Mouse (Mus musculus) liver, adult (tissue): ENCODE results near the gene Bax.

ENCODE experiments used
- GATA4 ChIP-seq: IDR thresholded peaks from 2 replicates; pipeline ENCODE4 v1.6.1; 2014; ENCODE audit warnings: mild to moderate bottlenecking, low read length; ENCODE audit not compliant: insufficient replicate concordance

Bax gene

DNA sequence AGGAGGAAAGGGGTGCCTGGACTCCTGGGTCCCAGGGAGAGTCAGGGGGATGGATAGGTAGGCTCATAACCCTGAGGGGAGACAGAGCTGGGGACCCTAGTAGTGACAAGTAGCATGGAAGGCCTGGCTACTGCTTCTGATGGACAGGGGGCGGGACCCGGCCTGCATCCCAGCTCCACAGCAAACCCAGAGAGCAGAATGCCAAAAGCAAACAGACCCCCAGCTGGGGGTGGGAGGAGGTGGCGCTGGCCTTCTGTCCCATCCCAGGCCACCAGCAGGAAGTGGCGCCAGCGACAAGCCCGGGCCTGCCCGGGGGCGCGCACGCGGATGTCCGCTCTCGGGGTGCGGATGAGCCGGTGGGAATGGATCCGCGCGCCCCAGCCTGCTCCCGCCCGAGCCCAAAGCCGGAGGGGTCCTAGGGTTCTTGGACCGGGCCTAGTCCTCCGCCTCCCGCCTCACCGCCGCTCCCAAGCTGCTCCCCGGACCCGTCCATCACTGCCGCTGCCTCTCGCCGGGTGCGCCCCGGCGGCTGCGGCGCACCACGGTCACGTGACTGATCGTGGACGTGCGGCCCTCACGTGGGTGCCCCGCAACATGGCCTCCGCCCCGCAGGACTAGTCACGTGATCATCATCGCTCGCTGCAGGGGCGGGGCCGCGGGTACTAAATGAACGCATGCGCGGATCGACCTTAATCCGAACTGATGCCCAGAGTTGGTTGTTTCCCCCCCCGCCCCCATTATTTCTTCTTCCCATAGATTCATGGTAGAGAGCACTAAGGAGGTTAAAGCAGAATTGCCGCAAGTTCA, at the start of gene Bax:
Bax (minus strand) TSS at position 616 of the 807 bp plus-strand sequence.
- TF ChIP-seq GATA4 = 0 out of 2 replicates have a peak, but pooled peaks have one; percentile 4

GRCm38 (mm10) chr7:45515436-45515835, 48.7 kb upstream of the Bax start:
- TF ChIP-seq GATA4 = no peak

- TF ChIP-seq GATA4 = no peak
Measured at GRCm38 (mm10) chr7:45514411-45514810, 47.7 kb upstream of the Bax start.

- peak; percentile 93 for TF ChIP-seq GATA4
Measured at GRCm38 (mm10) chr7:45509912-45510787, 43.5 kb upstream of the Bax start, which contains the start of gene Nucb1. Gene Nucb1, minus strand, starts transcription at chr7:45510406.

DNA sequence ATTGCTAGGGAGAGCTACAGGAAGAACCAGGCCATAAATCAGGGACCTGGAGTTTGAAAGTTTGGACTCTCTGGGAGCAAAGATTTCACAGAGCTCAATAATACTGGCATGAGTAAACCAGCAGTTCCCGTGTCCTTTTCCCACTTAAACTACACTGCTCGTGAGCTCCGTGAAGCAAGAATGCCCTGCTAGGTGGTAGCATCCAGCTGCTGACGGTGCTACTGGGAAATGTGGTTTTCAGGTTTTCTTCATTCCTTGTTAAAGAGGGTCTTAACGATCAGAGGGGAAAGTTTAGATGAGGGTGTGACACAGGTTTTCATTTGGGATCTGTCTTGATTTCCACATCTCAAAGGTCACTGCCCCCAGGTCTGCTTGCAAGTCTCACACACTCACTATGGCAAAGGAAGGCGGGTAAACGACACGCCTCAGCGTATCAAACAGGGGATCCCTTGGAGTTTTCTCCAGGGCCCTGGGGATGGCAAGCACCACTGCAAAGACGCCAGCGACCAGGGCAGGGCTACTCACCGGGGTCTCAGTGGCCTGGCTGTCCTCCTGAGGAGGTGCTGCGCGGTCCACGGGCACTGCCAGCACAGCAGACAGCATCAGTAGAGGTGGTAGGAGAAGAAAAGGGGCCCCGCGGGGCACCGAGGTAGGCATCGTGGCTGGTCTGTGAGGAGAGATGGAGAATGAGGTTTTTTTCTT, 42.6 kb upstream of the Bax start:
- TF ChIP-seq GATA4 = no peak

- 0 out of 2 replicates have a peak, but pooled peaks have one; percentile 34 for TF ChIP-seq GATA4
Measured at GRCm38 (mm10) chr7:45508561-45508960, 41.9 kb upstream of the Bax start.

GRCm38 (mm10) chr7:45507583-45507982, 40.9 kb upstream of the Bax start:
- TF ChIP-seq GATA4 = no peak

- TF ChIP-seq GATA4 = no peak
Measured at GRCm38 (mm10) chr7:45498427-45498826, 31.7 kb upstream of the Bax start.

DNA sequence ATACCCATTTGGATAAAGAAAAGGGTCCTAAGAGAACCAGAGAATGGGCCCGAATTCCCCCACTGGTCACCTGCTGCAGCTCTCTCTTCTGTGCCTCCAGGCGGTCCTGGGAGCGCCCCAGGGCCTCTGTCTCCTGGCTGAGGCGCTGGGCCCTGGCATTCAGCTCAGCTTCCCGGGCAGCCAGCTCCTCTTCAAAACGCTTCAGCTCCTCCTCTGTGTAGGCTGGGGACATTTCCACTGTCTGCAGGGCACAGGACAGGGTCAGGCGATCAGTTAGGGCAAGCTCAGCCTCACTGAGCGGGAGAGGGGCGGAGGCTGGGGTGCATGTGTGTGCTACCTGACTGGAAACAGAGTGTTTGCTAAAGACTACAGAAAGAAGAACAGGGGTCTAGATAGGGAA, 27.9 kb upstream of the Bax start:
- no peak for TF ChIP-seq GATA4

DNA sequence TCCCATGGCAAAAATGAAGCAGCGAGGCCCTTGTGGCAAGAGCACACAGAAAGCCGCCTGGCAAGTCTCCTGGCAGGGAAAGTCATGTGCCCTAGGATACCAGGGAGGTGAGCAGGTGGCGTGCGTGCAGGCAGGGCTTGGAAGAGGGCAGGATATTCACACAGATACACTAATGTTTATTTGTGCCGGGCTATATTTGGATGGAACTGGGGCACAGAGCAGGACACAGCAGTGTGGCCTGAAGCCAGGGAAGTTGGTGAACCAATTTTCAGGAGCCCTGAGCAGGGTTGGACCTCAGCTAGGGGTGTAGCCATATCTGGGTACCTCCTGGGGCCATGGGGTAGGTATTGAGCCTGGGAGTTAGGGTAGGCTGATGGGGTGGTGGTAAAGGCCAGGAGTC, 26.3 kb upstream of the Bax start:
- no peak for TF ChIP-seq GATA4

DNA sequence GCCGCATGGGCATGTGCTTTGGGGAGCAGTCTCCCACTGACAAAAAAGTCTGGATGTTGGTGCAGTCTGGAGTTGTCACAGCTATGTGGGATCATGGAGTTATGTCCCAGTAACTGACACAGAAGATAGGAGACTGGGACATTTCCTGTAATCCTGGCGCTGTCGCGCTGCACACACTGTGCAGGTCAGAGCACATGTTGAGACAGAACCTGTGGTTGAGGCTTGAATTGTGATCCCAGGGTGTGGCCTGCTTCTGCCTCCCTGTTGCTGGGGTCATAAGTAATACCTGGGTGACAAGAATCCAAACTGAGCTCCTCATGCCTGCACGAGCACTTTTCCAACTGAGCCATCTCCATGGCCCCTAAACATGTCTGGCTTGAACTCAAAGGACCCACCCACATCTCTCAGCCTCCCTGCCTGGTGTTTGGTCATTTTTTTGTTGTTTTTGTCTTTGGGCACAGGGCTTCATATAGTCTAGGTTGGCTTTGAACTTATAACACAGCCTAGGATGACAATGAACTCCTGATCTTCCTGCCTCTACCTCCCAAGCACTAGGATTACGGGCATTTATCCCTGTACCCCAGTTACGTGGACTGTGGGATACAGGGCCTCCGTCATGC, 25.6 kb upstream of the Bax start:
- TF ChIP-seq GATA4 = no peak

- TF ChIP-seq GATA4 = no peak
Measured at GRCm38 (mm10) chr7:45491264-45491663, 24.6 kb upstream of the Bax start.

DNA sequence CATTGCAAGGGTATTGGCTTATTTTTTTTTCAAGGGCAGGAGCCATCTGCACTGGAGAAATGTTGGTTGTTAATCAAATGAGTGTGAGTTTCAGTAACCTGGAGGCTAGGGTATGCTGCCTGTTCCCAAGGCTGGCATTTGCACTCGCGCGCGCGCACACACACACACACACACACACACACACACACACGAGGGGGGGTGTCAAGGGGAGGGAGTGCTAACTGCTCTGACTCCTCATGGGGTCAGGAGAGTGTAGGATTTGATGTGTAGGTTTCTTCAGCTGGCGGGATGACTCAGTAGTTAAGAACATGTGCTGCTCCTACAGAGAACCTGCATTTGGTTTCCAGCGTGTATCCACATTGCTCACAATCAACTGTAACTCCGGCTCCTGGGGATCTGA, 24.1 kb upstream of the Bax start:
- TF ChIP-seq GATA4 = no peak

DNA sequence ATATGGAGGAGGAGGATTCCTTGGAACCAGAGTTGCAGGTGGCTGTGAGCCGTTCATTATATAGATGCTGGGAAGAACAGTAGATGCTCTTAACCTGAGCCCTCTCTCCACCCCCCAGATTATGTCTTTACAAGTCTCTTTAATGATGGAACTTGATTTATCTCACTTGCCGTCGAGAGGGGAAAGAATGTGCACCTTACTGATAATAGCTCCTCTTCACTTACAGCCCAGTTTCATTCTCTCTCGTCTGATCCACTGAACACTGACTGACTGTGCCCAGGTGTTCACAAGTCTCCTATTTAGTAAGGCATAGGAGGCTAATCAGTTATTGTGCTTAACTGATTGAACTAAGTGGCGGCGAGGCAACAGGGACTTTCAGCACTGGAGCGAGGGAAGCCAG, 22.9 kb upstream of the Bax start:
- no peak for TF ChIP-seq GATA4
